Mouse (Mus musculus): ENCODE results near the gene Ppm1n. TPM values are rescaled to one million over a fixed set of nuclear protein-coding genes. Genes with fewer than 3 reads are reported as not detected.
A peak's percentile ranks its signal among the peaks of the same experiment; 100 is the strongest.

The Ppm1n gene
- polyA plus RNA-seq, 1 experiment from 2014 or later = 0.12 TPM

DNA sequence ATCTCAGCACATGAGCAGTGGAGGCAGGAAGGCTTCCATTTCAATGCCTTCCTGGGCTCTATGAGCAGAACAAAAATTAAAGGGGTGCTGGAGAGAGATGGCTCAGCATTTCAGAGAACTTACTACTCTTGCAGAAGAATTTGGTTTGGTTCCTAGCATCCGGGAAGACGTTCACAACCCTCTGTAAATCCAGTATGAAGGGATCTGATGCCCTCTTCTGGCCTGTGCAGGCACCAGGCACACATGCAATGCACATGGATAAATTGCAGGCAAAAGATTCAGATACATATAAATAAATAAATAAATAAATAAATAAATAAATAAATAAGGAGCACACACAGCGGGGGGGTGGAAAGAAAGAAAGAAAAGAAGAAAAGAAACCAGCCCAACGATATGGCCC, 3.6 kb downstream of the Ppm1n start:
- Histone ChIP-seq H3K4me2 (replicated peaks; ENCODE audit: low read depth) (no peak overlapping the region), H3K9me3 (ENCODE audit: control insufficient read depth) (no peaks in the 10 kb centered on the region), H3K4me3 (ENCODE audit: low read depth, low read length) (no peak overlapping the region), H3K4me1 (replicated peaks; ENCODE audit: control insufficient read depth, insufficient read depth, low read length) (no peaks in the 10 kb centered on the region; the same call in 1 of the 2 replicates), H3K27me3 (replicated peaks; ENCODE audit: control insufficient read depth, insufficient read depth, low read length) (peaks cover 32% of the 10 kb centered on the region), H3K36me3 (ENCODE audit: control insufficient read depth, insufficient read depth) (no peaks in the 10 kb centered on the region), H3K27ac (ENCODE audit: low read depth, low read length) (no peak overlapping the region), H3K9ac (ENCODE audit: low read depth, low read length) (no peak overlapping the region)
- WGBS = 55% methylated on average over 4 of the region's 4 CpGs
- TF ChIP-seq CTCF (IDR thresholded peaks at IDR 0.05; ENCODE audit: low read depth) = peak; percentile 64
- ATAC-seq = no peak

- Histone ChIP-seq H3K27ac (ENCODE audit: low read depth, low read length) (peak overlapping the region; percentile 95), H3K27me3 (replicated peaks; ENCODE audit: control insufficient read depth, insufficient read depth, low read length) (no peaks in the 10 kb centered on the region)
Observed at GRCm38 (mm10) chr7:19272173-19272764, 7.6 kb downstream of the Ppm1n start.

DNA sequence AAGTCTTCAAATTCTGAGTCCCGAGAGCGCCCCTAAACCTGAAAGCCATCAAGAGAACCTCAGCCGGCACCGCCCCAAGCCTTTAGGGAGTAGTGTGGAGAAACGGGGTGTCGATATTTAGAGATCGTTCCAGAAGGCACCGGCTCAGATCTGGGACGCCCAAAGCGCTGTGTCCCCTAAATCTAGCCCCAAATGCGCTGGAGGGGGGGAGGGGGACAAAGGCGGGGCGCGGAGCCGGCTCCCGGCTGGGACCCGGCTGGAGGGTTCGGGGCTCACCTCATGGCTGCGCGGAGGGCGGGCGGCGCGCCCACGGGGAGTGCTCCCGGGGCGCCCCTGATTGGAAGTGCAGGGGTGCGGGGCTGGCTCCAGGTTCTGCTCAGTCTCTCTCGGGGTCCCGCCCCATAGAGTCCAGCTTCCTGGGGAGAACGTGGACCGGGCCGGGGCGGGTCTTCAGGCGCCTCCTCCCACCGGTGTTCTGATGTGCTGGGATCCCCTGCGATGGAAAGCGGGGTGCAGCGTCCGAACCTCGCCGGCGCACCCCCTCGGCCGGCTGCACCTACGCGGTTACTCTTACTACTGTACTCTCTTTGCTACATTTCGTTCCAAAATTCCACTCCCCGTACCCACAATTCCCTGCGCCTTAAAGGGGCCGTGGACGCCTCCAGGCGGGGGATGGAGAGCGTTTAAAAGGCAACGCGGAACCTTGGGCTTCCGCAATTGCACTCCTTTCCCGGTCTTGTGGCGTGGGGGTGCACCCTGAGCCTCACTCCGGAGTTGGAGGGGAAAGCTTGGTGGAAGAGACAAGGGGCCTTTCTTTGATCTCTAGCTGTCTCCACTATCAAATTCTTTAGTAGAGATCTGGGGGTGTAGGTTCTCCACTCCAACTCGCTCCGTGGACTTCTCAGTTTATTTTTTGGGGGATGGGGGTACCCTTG, 8.4 kb downstream of the Ppm1n start, which contains the start of gene Vasp:
Vasp (minus strand) TSS at position 580 of the 935 bp plus-strand sequence.
- Histone ChIP-seq H3K4me2 (replicated peaks; ENCODE audit: low read depth) (peak within 1 kb of the TSS; percentile 95), H3K9me3 (ENCODE audit: control insufficient read depth) (no peaks in the 10 kb centered on the region), H3K27ac (ENCODE audit: low read depth, low read length) (peak within 1 kb of the TSS; percentile 95), H3K9ac (ENCODE audit: low read depth, low read length) (peak within 1 kb of the TSS; percentile 71), H3K27me3 (replicated peaks; ENCODE audit: control insufficient read depth, insufficient read depth, low read length) (no peaks in the 10 kb centered on the region), H3K4me3 (ENCODE audit: low read depth, low read length) (peak within 1 kb of the TSS; percentile 93), H3K4me1 (replicated peaks; ENCODE audit: control insufficient read depth, insufficient read depth, low read length) (no peaks in the 10 kb centered on the region), H3K36me3 (ENCODE audit: control insufficient read depth, insufficient read depth) (peaks cover 6% of the 10 kb centered on the region; the same call in 1 of the 2 replicates)
- peak; percentile 74 for ATAC-seq
- peak; percentile 25 for TF ChIP-seq CTCF (IDR thresholded peaks at IDR 0.05; ENCODE audit: low read depth)
- under 1% methylated on average over 60 of the region's 62 CpGs for WGBS

More at GRCm38 (mm10) chr7:19272173-19272764, 7.6 kb downstream of the Ppm1n start:
- Histone ChIP-seq H3K9ac (ENCODE audit: low read depth, low read length) (peak overlapping the region; percentile 71), H3K4me1 (replicated peaks; ENCODE audit: control insufficient read depth, insufficient read depth, low read length) (no peaks in the 10 kb centered on the region), H3K4me3 (ENCODE audit: low read depth, low read length) (peak overlapping the region; percentile 93), H3K4me2 (replicated peaks; ENCODE audit: low read depth) (peak overlapping the region; percentile 95), H3K9me3 (ENCODE audit: control insufficient read depth) (no peaks in the 10 kb centered on the region), H3K36me3 (ENCODE audit: control insufficient read depth, insufficient read depth) (peaks cover 6% of the 10 kb centered on the region; the same call in 1 of the 2 replicates)
- 1% methylated on average over 31 of the region's 36 CpGs for WGBS
- TF ChIP-seq CTCF (IDR thresholded peaks at IDR 0.05; ENCODE audit: low read depth) = no peak
- peak; percentile 70 for ATAC-seq

DNA sequence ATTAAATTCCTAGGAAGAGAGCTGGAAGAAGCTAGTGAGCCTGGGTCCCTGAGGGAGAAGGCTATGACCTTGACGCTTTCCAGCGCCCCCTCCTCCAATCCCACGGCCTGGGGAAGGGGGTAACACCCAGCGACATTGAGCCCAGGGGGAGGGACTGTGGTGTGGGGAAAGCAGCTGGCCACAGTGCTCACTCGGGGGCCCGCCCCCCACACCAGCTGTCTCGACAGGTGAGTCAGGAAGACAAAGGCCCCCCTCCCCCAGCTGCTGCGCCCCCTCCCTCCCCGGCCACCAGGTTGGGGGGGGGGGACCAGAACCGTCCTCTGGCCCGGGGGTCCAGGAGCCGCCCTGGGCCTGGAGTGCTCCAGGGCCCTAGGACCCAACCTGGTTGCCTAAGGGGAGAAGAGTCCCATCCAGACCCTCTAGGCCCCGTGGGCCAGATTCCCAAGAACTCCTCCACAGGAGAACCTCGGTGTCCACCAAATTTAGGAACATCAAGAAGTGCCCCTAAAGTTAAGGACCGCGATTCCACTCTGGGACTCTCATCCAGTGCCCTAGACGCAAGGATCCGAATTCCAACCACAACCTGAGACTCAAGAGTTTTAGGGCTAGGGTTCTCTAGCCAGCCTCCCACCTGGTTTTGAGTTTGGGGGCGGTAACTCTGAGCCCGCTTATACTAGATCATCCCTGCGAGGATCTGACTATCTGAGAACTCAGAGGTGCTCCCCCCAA, 9.2 kb downstream of the Ppm1n start:
- ATAC-seq = no peak
- Histone ChIP-seq H3K27ac (ENCODE audit: low read depth, low read length) (peak overlapping the region; percentile 95), H3K9ac (ENCODE audit: low read depth, low read length) (peak overlapping the region; percentile 71), H3K36me3 (ENCODE audit: control insufficient read depth, insufficient read depth) (peaks cover 10% of the 10 kb centered on the region; the same call in 1 of the 2 replicates), H3K9me3 (ENCODE audit: control insufficient read depth) (no peaks in the 10 kb centered on the region), H3K27me3 (replicated peaks; ENCODE audit: control insufficient read depth, insufficient read depth, low read length) (no peaks in the 10 kb centered on the region), H3K4me2 (replicated peaks; ENCODE audit: low read depth) (peak overlapping the region; percentile 95), H3K4me1 (replicated peaks; ENCODE audit: control insufficient read depth, insufficient read depth, low read length) (0 out of 2 replicates have a peak, but pooled peaks cover 6% of the 10 kb centered on the region), H3K4me3 (ENCODE audit: low read depth, low read length) (peak overlapping the region; percentile 93)
- 0% methylated on average over 19 of the region's 21 CpGs for WGBS
- no peak for TF ChIP-seq CTCF (IDR thresholded peaks at IDR 0.05; ENCODE audit: low read depth)

DNA sequence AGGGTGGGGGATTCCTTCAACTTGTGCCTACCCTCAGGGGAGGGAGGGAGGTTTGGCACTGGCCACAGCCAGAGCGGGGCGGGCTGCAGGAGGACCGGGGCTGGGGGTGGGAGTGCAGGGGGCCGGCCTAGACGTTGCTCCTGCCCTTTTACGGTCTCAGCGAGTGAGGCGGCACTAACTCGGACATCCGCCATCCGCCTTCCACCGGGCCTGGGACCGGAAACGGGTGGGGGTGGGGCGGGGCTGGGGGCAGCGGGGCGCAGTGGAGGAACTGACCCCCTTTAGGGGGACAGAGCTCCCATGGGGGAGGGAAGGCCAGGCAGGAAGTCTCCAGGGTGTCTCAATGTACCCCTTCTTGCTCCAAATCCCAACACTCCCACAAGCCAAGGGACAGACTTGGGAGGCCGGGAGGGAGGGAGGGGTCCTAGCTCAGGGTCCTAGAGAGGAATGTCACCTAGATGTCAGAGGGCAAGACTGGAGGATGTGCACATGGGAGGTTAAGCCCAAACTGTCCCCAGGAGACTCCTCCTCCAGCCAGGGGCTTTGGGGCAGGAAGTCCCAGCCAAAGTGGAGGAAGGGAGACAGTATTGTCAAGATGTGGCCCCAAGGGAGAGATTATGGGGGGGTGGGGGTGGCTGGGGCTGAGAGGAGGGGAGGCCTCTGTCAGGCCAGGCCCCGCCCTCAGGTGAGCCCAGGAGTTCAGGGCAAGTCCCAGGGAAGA, 10.0 kb downstream of the Ppm1n start:
- ATAC-seq = peak; percentile 12; the same call in 1 of the 2 replicates
- Histone ChIP-seq H3K4me3 (ENCODE audit: low read depth, low read length) (peak overlapping the region; percentile 93), H3K36me3 (ENCODE audit: control insufficient read depth, insufficient read depth) (peaks cover 10% of the 10 kb centered on the region; the same call in 1 of the 2 replicates), H3K9ac (ENCODE audit: low read depth, low read length) (peak overlapping the region; percentile 71), H3K4me1 (replicated peaks; ENCODE audit: control insufficient read depth, insufficient read depth, low read length) (0 out of 2 replicates have a peak, but pooled peaks cover 12% of the 10 kb centered on the region), H3K4me2 (replicated peaks; ENCODE audit: low read depth) (peak overlapping the region; percentile 95), H3K27ac (ENCODE audit: low read depth, low read length) (peak overlapping the region; percentile 95), H3K9me3 (ENCODE audit: control insufficient read depth) (no peaks in the 10 kb centered on the region), H3K27me3 (replicated peaks; ENCODE audit: control insufficient read depth, insufficient read depth, low read length) (no peaks in the 10 kb centered on the region)
- 1% methylated on average over 18 of the region's 19 CpGs for WGBS
- no peak for TF ChIP-seq CTCF (IDR thresholded peaks at IDR 0.05; ENCODE audit: low read depth)

All from intestine, postnatal 0 days (tissue).